Mouse (Mus musculus) midbrain, postnatal 0 days (tissue): Measurements from ENCODE around the gene Unc13d. TPM values are rescaled to one million over a fixed set of nuclear protein-coding genes. Genes with fewer than 3 reads are reported as not detected.
"Not testable (repeated sequence)": the region's sequence is repeated elsewhere in the genome, so short reads cannot be mapped to it uniquely, and the experiment has no call there.

Source experiments
- ATAC-seq: fragments of 200-750 bp; cut with Nextera tagmentation; 2 replicates; pipeline ENCODE4 v1.8.0; 2017; ENCODE audit warnings: moderate number of reproducible peaks, mild to moderate bottlenecking, moderate TSS enrichment, moderate library complexity; ENCODE audit not compliant: low FRiP score
- DNase-seq: peaks from one replicate; pipeline ENCODE4 v3.0.0-alpha.2; 2015; ENCODE audit warnings: low spot score
- H3K27ac ChIP-seq: fragments of 300-500 bp; sonication (generic); 2 replicates; pipeline ENCODE4 v1.5.1; 2014; ENCODE audit warnings: low read depth, mild to moderate bottlenecking, low read length, mixed read lengths
- H3K27me3 ChIP-seq: fragments of 300-500 bp; sonication (generic); 2 replicates; pipeline ENCODE4 v1.6.1; 2014; ENCODE audit warnings: low read length, control low read depth, mixed read lengths; ENCODE audit not compliant: insufficient read depth
- H3K36me3 ChIP-seq: fragments of 300-500 bp; sonication (generic); 2 replicates; pipeline ENCODE4 v1.6.1; 2014; ENCODE audit warnings: low read length, control low read depth, mixed read lengths; ENCODE audit not compliant: insufficient read depth
- H3K4me1 ChIP-seq: fragments of 300-500 bp; sonication (generic); 2 replicates; pipeline ENCODE4 v1.6.1; 2014; ENCODE audit warnings: mild to moderate bottlenecking, control low read depth, antibody characterized with exemption, low read length, mixed read lengths; ENCODE audit not compliant: insufficient read depth
- H3K4me2 ChIP-seq: fragments of 300-500 bp; sonication (generic); 2 replicates; pipeline ENCODE4 v1.6.1; 2014; ENCODE audit warnings: low read depth, mild to moderate bottlenecking, low read length, mixed read lengths; ENCODE audit not compliant: poor library complexity, severe bottlenecking
- H3K4me3 ChIP-seq: fragments of 300-500 bp; sonication (generic); 2 replicates; pipeline ENCODE4 v1.5.1; 2014; ENCODE audit warnings: low read depth, mild to moderate bottlenecking, low read length, moderate library complexity
- H3K9ac ChIP-seq: fragments of 300-500 bp; sonication (generic); replicated peaks from 2 replicates; pipeline ENCODE4 v1.6.1; 2014; ENCODE audit warnings: mild to moderate bottlenecking, low read length, moderate library complexity, mixed read lengths; ENCODE audit not compliant: poor library complexity, severe bottlenecking
- H3K9me3 ChIP-seq: fragments of 300-500 bp; sonication (generic); 2 replicates; pipeline ENCODE4 v1.6.1; 2016; ENCODE audit warnings: low read length, control low read depth
- CTCF ChIP-seq: IDR thresholded peaks from 2 replicates; pipeline ENCODE4 v1.5.1; 2016; ENCODE audit warnings: antibody characterized with exemption, mild to moderate bottlenecking
- WGBS: fragments of 180-500 bp; shearing (Covaris S2); extraction: QIAGEN DNeasy Blood & Tissue Kit; methylation state at CpG from one replicate; pipeline ENCODE4 v1.1.7; 2014; 5-methylcytosine and 5-hydroxymethylcytosine counted together
- polyA plus RNA-seq: library from polyadenylated mRNA; unstranded; fragments of >200 nt; fragmentation: Nextera tagmentation; extraction: Ambion mirVana; gene quantifications from 2 replicates; pipeline ENCODE4 v1.2.1, GENCODE M21; 2015
- total RNA-seq: library from RNA; depleted of rRNA; stranded (reverse); fragments of >200 nt; gene quantifications from 2 replicates; pipeline ENCODE4 v1.2.3, GENCODE M21; 2014

The Unc13d gene
- total and polyA plus RNA-seq, 2 experiments from 2014 or later, result 0.22 to 0.77 TPM

GRCm38 (mm10) chr11:116020519-116020922, 57.2 kb downstream of the Unc13d start:
- H3K4me1 ChIP-seq, result 0 out of 2 replicates have a peak, but pooled peaks cover 4% of the 10 kb centered on the region
- peak; percentile 54 for TF ChIP-seq CTCF
- H3K9ac ChIP-seq, result no peak overlapping the region
- 53% methylated on average over 1 of the region's 1 CpGs for WGBS
- H3K27ac ChIP-seq, result no peak overlapping the region
- H3K4me2 ChIP-seq, result no peak overlapping the region
- peaks cover 3% of the 10 kb centered on the region; the same call in 1 of the 2 replicates for H3K36me3 ChIP-seq
- H3K9me3 ChIP-seq, result no peaks in the 10 kb centered on the region
- no peak overlapping the region for H3K4me3 ChIP-seq
- no peaks in the 10 kb centered on the region for H3K27me3 ChIP-seq
- DNase-seq (no peak), ATAC-seq (no peak)

GRCm38 (mm10) chr11:116019976-116020411, 57.8 kb downstream of the Unc13d start:
- ATAC-seq (no peak), DNase-seq (no peak)
- no peak overlapping the region for H3K4me2 ChIP-seq
- H3K4me1 ChIP-seq, result 0 out of 2 replicates have a peak, but pooled peaks cover 4% of the 10 kb centered on the region
- no peaks in the 10 kb centered on the region for H3K27me3 ChIP-seq
- H3K9ac ChIP-seq, result no peak overlapping the region
- no peak overlapping the region for H3K27ac ChIP-seq
- 82% methylated on average over 2 of the region's 2 CpGs for WGBS
- no peak for TF ChIP-seq CTCF
- no peak overlapping the region for H3K4me3 ChIP-seq
- H3K36me3 ChIP-seq, result peaks cover 3% of the 10 kb centered on the region; the same call in 1 of the 2 replicates
- H3K9me3 ChIP-seq, result no peaks in the 10 kb centered on the region

GRCm38 (mm10) chr11:116019360-116019791, 58.4 kb downstream of the Unc13d start:
- no peak overlapping the region for H3K4me3 ChIP-seq
- no peak overlapping the region for H3K27ac ChIP-seq
- H3K9ac ChIP-seq, result no peak overlapping the region
- TF ChIP-seq CTCF, result no peak
- no peaks in the 10 kb centered on the region for H3K9me3 ChIP-seq
- no peak overlapping the region for H3K4me2 ChIP-seq
- H3K4me1 ChIP-seq, result 0 out of 2 replicates have a peak, but pooled peaks cover 4% of the 10 kb centered on the region
- H3K27me3 ChIP-seq, result no peaks in the 10 kb centered on the region
- DNase-seq (no peak), ATAC-seq (no peak)
- 67% methylated on average over 1 of the region's 1 CpGs for WGBS
- H3K36me3 ChIP-seq, result peaks cover 3% of the 10 kb centered on the region; the same call in 1 of the 2 replicates

GRCm38 (mm10) chr11:116018867-116019266, 58.9 kb downstream of the Unc13d start:
- H3K27ac ChIP-seq, H3K4me3 ChIP-seq, H3K27me3 ChIP-seq, H3K4me2 ChIP-seq, DNase-seq, H3K9ac ChIP-seq, ATAC-seq, H3K9me3 ChIP-seq, H3K36me3 ChIP-seq, H3K4me1 ChIP-seq: not testable (repeated sequence)
- 93% methylated on average over 4 of the region's 4 CpGs for WGBS

GRCm38 (mm10) chr11:116018106-116018505, 59.7 kb downstream of the Unc13d start:
- H3K4me1 ChIP-seq, result 0 out of 2 replicates have a peak, but pooled peaks cover 6% of the 10 kb centered on the region
- H3K9me3 ChIP-seq, result no peaks in the 10 kb centered on the region
- H3K27me3 ChIP-seq, result no peaks in the 10 kb centered on the region
- H3K27ac ChIP-seq, result no peak overlapping the region
- WGBS, result 32% methylated on average over 6 of the region's 6 CpGs
- peaks cover 3% of the 10 kb centered on the region; the same call in 1 of the 2 replicates for H3K36me3 ChIP-seq
- H3K4me3 ChIP-seq, result no peak overlapping the region
- peak; percentile 64 for DNase-seq
- no peak overlapping the region for H3K9ac ChIP-seq
- ATAC-seq, result 0 out of 2 replicates have a peak, but pooled peaks have one; percentile 20
- no peak overlapping the region for H3K4me2 ChIP-seq
- TF ChIP-seq CTCF, result peak; percentile 60

GRCm38 (mm10) chr11:116014821-116015220, 62.9 kb downstream of the Unc13d start:
- Histone ChIP-seq H3K9me3 (no peaks in the 10 kb centered on the region), H3K9ac (no peak overlapping the region), H3K27me3 (no peaks in the 10 kb centered on the region), H3K4me3 (no peak overlapping the region), H3K4me1 (0 out of 2 replicates have a peak, but pooled peaks cover 8% of the 10 kb centered on the region), H3K27ac (no peak overlapping the region), H3K36me3 (no peaks in the 10 kb centered on the region), H3K4me2 (no peak overlapping the region)
- TF ChIP-seq CTCF, result no peak
- WGBS, result 56% methylated on average over 8 of the region's 8 CpGs
- DNase-seq (no peak), ATAC-seq (no peak)
